Mouse (Mus musculus) small intestine, adult 2 months (tissue): ENCODE measurements around the gene Zfp324.

Experiments
- CTCF ChIP-seq: fragments of 200-500 bp; IDR thresholded peaks from 2 replicates; pipeline ENCODE4 v1.5.1; 2012; ENCODE audit warnings: low read depth, mild to moderate bottlenecking, control low read depth, inconsistent platforms, low read length, moderate library complexity, mixed read lengths; ENCODE audit not compliant: insufficient replicate concordance, insufficient read length; ENCODE audit errors: extremely low read depth
- POLR2A ChIP-seq: fragments of 200-500 bp; IDR thresholded peaks from 2 replicates; pipeline ENCODE4 v1.6.1; 2012; ENCODE audit warnings: low read depth, mild to moderate bottlenecking, control low read depth, inconsistent platforms, low read length, moderate library complexity

GRCm38 (mm10) chr7:12940599-12940998 lies 25.0 kb upstream of the Zfp324 start:
- TF ChIP-seq POLR2A (no peak), CTCF (no peak)
